Mouse (Mus musculus): ENCODE data around the gene Slc2a9. TPM values are rescaled to one million over a fixed set of nuclear protein-coding genes. Genes with fewer than 3 reads are reported as not detected.

The Slc2a9 gene
- polyA plus RNA-seq, 1 experiment from 2014 or later, result 0.07 TPM

DNA sequence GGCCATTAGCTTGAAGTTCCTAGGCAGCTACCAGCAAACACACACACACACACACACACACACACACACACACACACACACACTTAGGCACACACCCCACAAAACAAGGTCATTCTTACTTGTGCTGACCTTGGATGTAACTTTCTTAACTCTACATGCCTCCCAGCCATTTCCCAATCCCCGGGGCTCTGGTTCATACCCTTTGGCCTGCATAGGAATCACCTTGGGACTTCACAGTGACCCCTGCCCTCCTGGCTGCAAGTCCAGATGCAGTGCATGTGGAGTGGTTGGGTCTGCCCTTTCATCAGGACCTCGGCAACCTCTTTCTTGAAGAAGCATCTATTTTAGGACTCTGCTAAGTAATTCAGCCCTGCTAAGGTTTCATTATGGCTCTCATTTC is 197.7 kb downstream of the Slc2a9 start:
- no peak for DNase-seq (ENCODE audit: low spot score, missing footprints)
- Histone ChIP-seq H3K4me2 (no peak overlapping the region), H3K9ac (ENCODE audit: low read length) (no peak overlapping the region), H3K36me3 (ENCODE audit: control insufficient read depth, insufficient read depth, low read length) (no peaks in the 10 kb centered on the region), H3K27me3 (ENCODE audit: control insufficient read depth, insufficient read depth, low read length) (no peaks in the 10 kb centered on the region; the same call in 1 of the 2 replicates), H3K27ac (ENCODE audit: low read depth, low read length) (no peak overlapping the region), H3K9me3 (ENCODE audit: control insufficient read depth, low read length) (no peaks in the 10 kb centered on the region), H3K4me3 (ENCODE audit: low read depth, low read length) (no peak overlapping the region), H3K4me1 (ENCODE audit: control insufficient read depth, insufficient read depth, low read length) (no peaks in the 10 kb centered on the region)
- WGBS, result 77% methylated on average over 2 of the region's 2 CpGs
- no peak for ATAC-seq (ENCODE audit: low FRiP score)

- ATAC-seq (ENCODE audit: low FRiP score), result no peak
- WGBS, result 33% methylated on average over 12 of the region's 12 CpGs
- Histone ChIP-seq H3K27ac (ENCODE audit: low read depth, low read length) (no peak overlapping the region), H3K27me3 (ENCODE audit: control insufficient read depth, insufficient read depth, low read length) (no peaks in the 10 kb centered on the region), H3K4me3 (ENCODE audit: low read depth, low read length) (no peak overlapping the region), H3K9me3 (ENCODE audit: control insufficient read depth, low read length) (no peaks in the 10 kb centered on the region), H3K4me1 (ENCODE audit: control insufficient read depth, insufficient read depth, low read length) (no peaks in the 10 kb centered on the region), H3K9ac (ENCODE audit: low read length) (no peak overlapping the region), H3K36me3 (ENCODE audit: control insufficient read depth, insufficient read depth, low read length) (no peaks in the 10 kb centered on the region), H3K4me2 (no peak overlapping the region)
- DNase-seq (ENCODE audit: low spot score, missing footprints), result no peak
Measured at GRCm38 (mm10) chr5:38302651-38303050, 200.3 kb downstream of the Slc2a9 start.

DNA sequence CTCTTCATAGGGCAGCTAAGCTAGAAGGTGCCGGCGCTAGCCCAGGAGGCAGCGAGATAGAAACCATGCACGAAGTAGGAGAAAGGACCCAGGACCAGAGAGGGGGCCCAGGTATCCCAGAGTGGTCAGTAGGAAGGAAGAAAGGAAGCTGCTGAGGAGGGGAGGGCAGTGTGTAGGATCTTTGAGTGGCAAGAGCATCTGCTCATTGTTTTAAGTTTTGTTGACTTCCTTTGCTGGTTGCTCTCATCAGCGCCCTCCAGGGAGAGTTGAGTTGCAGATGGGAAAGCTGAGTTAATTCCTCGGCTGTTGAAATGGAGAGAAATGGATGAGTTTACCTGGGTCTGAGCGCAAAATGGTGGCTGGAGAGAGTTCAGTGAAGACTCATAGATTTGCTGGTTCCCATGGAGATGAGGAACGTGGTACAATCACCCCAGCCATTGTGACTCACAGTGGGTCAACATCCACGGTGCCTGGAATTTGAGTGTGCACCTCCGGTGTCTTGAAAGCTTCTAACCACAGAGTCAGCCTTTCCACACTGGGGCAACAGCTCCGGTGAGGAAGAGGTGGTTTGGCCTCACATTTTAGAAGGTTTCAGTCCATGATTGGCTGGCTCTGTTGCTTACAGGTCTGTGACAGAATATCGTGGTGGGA is 201.1 kb downstream of the Slc2a9 start:
- WGBS, result 87% methylated on average over 12 of the region's 12 CpGs
- H3K36me3 ChIP-seq (ENCODE audit: control insufficient read depth, insufficient read depth, low read length), result no peaks in the 10 kb centered on the region

More for the DNA sequence above, 201.1 kb downstream of the Slc2a9 start:
- Histone ChIP-seq H3K27ac (ENCODE audit: low read depth, low read length) (no peak overlapping the region), H3K4me2 (no peak overlapping the region), H3K4me1 (ENCODE audit: control insufficient read depth, insufficient read depth, low read length) (no peaks in the 10 kb centered on the region), H3K27me3 (ENCODE audit: control insufficient read depth, insufficient read depth, low read length) (no peaks in the 10 kb centered on the region), H3K4me3 (ENCODE audit: low read depth, low read length) (no peak overlapping the region), H3K9me3 (ENCODE audit: control insufficient read depth, low read length) (no peaks in the 10 kb centered on the region), H3K9ac (ENCODE audit: low read length) (no peak overlapping the region)
- no peak for ATAC-seq (ENCODE audit: low FRiP score)
- DNase-seq (ENCODE audit: low spot score, missing footprints), result no peak

Other genes with a start within 250 kb of the Slc2a9 start
- gene Tmem128, start 243.0 kb downstream of the Slc2a9 start, polyA plus RNA-seq (2014; fragmentation: Nextera tagmentation; extraction: Ambion mirVana), result 104 and 116 TPM in 2 replicates
- 0.07 TPM in 1 of 2 replicates, not detected in the other for gene Otop1, start 227.2 kb downstream of the Slc2a9 start, polyA plus RNA-seq (2014; fragmentation: Nextera tagmentation; extraction: Ambion mirVana)
- 0.11 TPM in 1 of 2 replicates, not detected in the other for gene Drd5, start 183.8 kb downstream of the Slc2a9 start, polyA plus RNA-seq (2014; fragmentation: Nextera tagmentation; extraction: Ambion mirVana)
- gene Wdr1, start 60.1 kb upstream of the Slc2a9 start, polyA plus RNA-seq (2014; fragmentation: Nextera tagmentation; extraction: Ambion mirVana), result 152 and 156 TPM in 2 replicates
- gene Zfp518b, start 181.7 kb upstream of the Slc2a9 start, polyA plus RNA-seq (2014; fragmentation: Nextera tagmentation; extraction: Ambion mirVana), result 39.9 and 42.1 TPM in 2 replicates